ENCODE assay signal across 10 mouse cellular contexts in genomic region chr6:141380927-141381326, GRCm38 (mm10).
DNase-seq lines count a peak whose midpoint lies in the region; ATAC-seq and TF ChIP-seq lines count a peak whose summit lies in the region.
"Had no signal": no experiment of that assay in that cellular context is flagged by ENCODE, and none has a peak within 500 bp of the region (broad histone marks: within the 10 kb centered on the region; RNA-seq: fewer than 3 reads in every experiment).

No protein-coding gene starts in this region.

- no peaks in the 10 kb centered on the region for H3K27me3 ChIP-seq in heart, embryonic 11.5 days (ENCODE audit: control insufficient read depth, insufficient read depth, low read length)
- no peaks in the 10 kb centered on the region for H3K27me3 ChIP-seq in hindbrain, embryonic 16.5 days (replicated peaks; ENCODE audit: control insufficient read depth, insufficient read depth, low read length)
- no peaks in the 10 kb centered on the region for H3K27me3 ChIP-seq in midbrain, postnatal 0 days (ENCODE audit: insufficient read depth, low read length)
- H3K27me3 ChIP-seq: CH12.LX had no signal

- no peak overlapping the region for H3K4me3 ChIP-seq in heart, embryonic 11.5 days (ENCODE audit: low read depth, low read length)
- no peak overlapping the region for H3K4me3 ChIP-seq in hindbrain, embryonic 16.5 days (ENCODE audit: low read length)
- no peak overlapping the region for H3K4me3 ChIP-seq in midbrain, postnatal 0 days (ENCODE audit: low read depth, low read length)
- H3K4me3 ChIP-seq: left cerebral cortex, adult 2 months had no signal

- 39% methylated on average over 12 of the region's 12 CpGs for WGBS in heart, embryonic 11.5 days (ENCODE audit: insufficient replicate concordance)
- 42% methylated on average over 12 of the region's 12 CpGs for WGBS in hindbrain, embryonic 16.5 days
- 26% methylated on average over 12 of the region's 12 CpGs for WGBS in midbrain, postnatal 0 days

- no peak overlapping the region for H3K9ac ChIP-seq in heart, embryonic 11.5 days (ENCODE audit: low read depth, low read length)
- H3K9ac ChIP-seq in hindbrain, embryonic 16.5 days (ENCODE audit: low read depth, low read length) = no peak overlapping the region
- H3K9ac ChIP-seq in midbrain, postnatal 0 days (replicated peaks; ENCODE audit: low read length, poor library complexity, severe bottlenecking) = no peak overlapping the region

- DNase-seq in heart, adult 9 months (ENCODE audit: low spot score in 2 of 2) = no peak
- DNase-seq in embryo, embryonic 10.5 days (ENCODE audit: low spot score) = peak; percentile 48
- peak; percentile 28 for DNase-seq in midbrain, postnatal 0 days (ENCODE audit: low spot score)
- DNase-seq in left cerebral cortex, adult 18-20 months (ENCODE audit: low spot score in 2 of 2) = no peak
- no peak for DNase-seq in adrenal gland, postnatal 10 days
- no peak for DNase-seq in cerebellum, adult 9-11 months

- H3K9me3 ChIP-seq in heart, embryonic 11.5 days (replicated peaks; ENCODE audit: control insufficient read depth, low read length) = no peaks in the 10 kb centered on the region
- H3K9me3 ChIP-seq in hindbrain, embryonic 16.5 days (ENCODE audit: control insufficient read depth, low read length) = no peaks in the 10 kb centered on the region
- no peaks in the 10 kb centered on the region for H3K9me3 ChIP-seq in midbrain, postnatal 0 days (ENCODE audit: low read length)

- H3K36me3 ChIP-seq in heart, embryonic 11.5 days (ENCODE audit: control insufficient read depth, insufficient read depth, low read length) = no peaks in the 10 kb centered on the region
- no peaks in the 10 kb centered on the region for H3K36me3 ChIP-seq in hindbrain, embryonic 16.5 days (ENCODE audit: control insufficient read depth, insufficient read depth, low read length)
- no peaks in the 10 kb centered on the region for H3K36me3 ChIP-seq in midbrain, postnatal 0 days (ENCODE audit: insufficient read depth, low read length)

- peaks cover 8% of the 10 kb centered on the region; the same call in 1 of the 2 replicates for H3K4me1 ChIP-seq in heart, embryonic 11.5 days (ENCODE audit: control insufficient read depth, insufficient read depth, low read length)
- peaks cover 6% of the 10 kb centered on the region for H3K4me1 ChIP-seq in hindbrain, embryonic 16.5 days (ENCODE audit: control insufficient read depth, insufficient read depth, low read depth, low read length)
- H3K4me1 ChIP-seq in midbrain, postnatal 0 days (ENCODE audit: insufficient read depth, low read length) = no peaks in the 10 kb centered on the region; the same call in 1 of the 2 replicates

- no peak for TF ChIP-seq CTCF in midbrain, postnatal 0 days (IDR thresholded peaks at IDR 0.05)

- H3K27ac ChIP-seq in heart, embryonic 11.5 days (ENCODE audit: low read depth, low read length) = no peak overlapping the region
- peak overlapping the region; percentile 29; the same call in 1 of the 2 replicates for H3K27ac ChIP-seq in hindbrain, embryonic 16.5 days (ENCODE audit: low read depth, low read length)
- no peak overlapping the region for H3K27ac ChIP-seq in midbrain, postnatal 0 days (ENCODE audit: low read depth, low read length)
- H3K27ac ChIP-seq: left cerebral cortex, adult 2 months had no signal

- peak; percentile 7; the same call in 1 of the 2 replicates for ATAC-seq in heart, embryonic 11.5 days (replicated peaks; ENCODE audit: insufficient number of reproducible peaks, low FRiP score, low TSS enrichment)
- ATAC-seq in hindbrain, embryonic 16.5 days = peak; percentile 79
- 0 out of 2 replicates have a peak, but pooled peaks have one; percentile 47 for ATAC-seq in midbrain, postnatal 0 days (ENCODE audit: low FRiP score)

- H3K4me2 ChIP-seq in heart, embryonic 11.5 days = peak overlapping the region; percentile 25
- H3K4me2 ChIP-seq in hindbrain, embryonic 16.5 days (ENCODE audit: low read length) = peak overlapping the region; percentile 24
- H3K4me2 ChIP-seq in midbrain, postnatal 0 days (ENCODE audit: low read depth, low read length, poor library complexity, severe bottlenecking) = peak overlapping the region; percentile 0; the same call in 1 of the 2 replicates

Comparison
In these comparisons a context has a peak if more than half of its experiments do, and no peak if none do; other contexts are left out.
1. ATAC-seq: peak in every context shown above with its lines; median percentile 79 in hindbrain, embryonic 16.5 days; 47 in midbrain, postnatal 0 days; 7 in heart, embryonic 11.5 days.
2. DNase-seq: peak in embryo, embryonic 10.5 days (single experiment) and midbrain, postnatal 0 days (single experiment); none in heart, adult 9 months (0 of 2), left cerebral cortex, adult 18-20 months (0 of 2), adrenal gland, postnatal 10 days (single experiment) and cerebellum, adult 9-11 months (single experiment).
3. Peak in every context shown above with its lines, with median percentiles within 50 percentile points of each other: H3K4me2 ChIP-seq.